Mouse (Mus musculus): ENCODE data around the gene Narfl. TPM values are rescaled to one million over a fixed set of nuclear protein-coding genes. Genes with fewer than 3 reads are reported as not detected.

Narfl gene
- total and polyA plus RNA-seq, 3 experiments = 30.6 to 34.3 TPM; not detected in 1

GRCm38 (mm10) chr17:25754241-25754640, 19.3 kb upstream of the Narfl start, which contains the start of gene Msln:
Gene Msln, minus strand, starts transcription at chr17:25754378.
- Histone ChIP-seq H3K36me3 (ENCODE audit: control insufficient read depth in 1 of 2, insufficient read depth in 2 of 2, low read length in 2 of 2) (no peaks in the 10 kb centered on the region), H3K27ac (ENCODE audit: control insufficient read depth, low read depth, low read length) (no peak within 1 kb of the TSS), H3K9me3 (replicated peaks; ENCODE audit: insufficient read depth, low read length) (no peaks in the 10 kb centered on the region), H3K4me1 (ENCODE audit: control insufficient read depth in 1 of 2, insufficient read depth in 2 of 2, low read length in 2 of 2) (no peaks in the 10 kb centered on the region), H3K27me3 (ENCODE audit: control insufficient read depth in 1 of 2, insufficient read depth in 2 of 2, low read length in 2 of 2) (peaks cover 0 to 10% of the 10 kb centered on the region in 2 experiments; a peak in 3 of 4 replicates), H3K9ac (ENCODE audit: control insufficient read depth, low read depth, low read length, poor library complexity, severe bottlenecking) (no peak within 1 kb of the TSS), H3K79me2 (ENCODE audit: control insufficient read depth, insufficient read depth, low read length, poor library complexity) (no peaks in the 10 kb centered on the region), H3K4me3 (ENCODE audit: control insufficient read depth in 1 of 2, insufficient read depth in 1 of 2, low read depth in 2 of 2, low read length in 2 of 2) (no peak within 1 kb of the TSS)
- no peak for DNase-seq (ENCODE audit: low read depth, low spot score)
- TF ChIP-seq GATA1 (IDR thresholded peaks at IDR 0.05; ENCODE audit: low read depth, low read length) (no peak), RCOR1 (IDR thresholded peaks at IDR 0.05; ENCODE audit: low read depth, low read length) (no peak), TAL1 (IDR thresholded peaks at IDR 0.05; ENCODE audit: low read length) (no peak), USF1 (IDR thresholded peaks at IDR 0.05; ENCODE audit: low read depth, low read length) (no peak), HCFC1 (IDR thresholded peaks at IDR 0.05; ENCODE audit: low read depth, low read length) (no peak), KAT2A (conservative IDR thresholded peaks at IDR 0.05; ENCODE audit: low read depth, low read length) (no peak)

GRCm38 (mm10) chr17:25755086-25755485, 18.5 kb upstream of the Narfl start:
- Histone ChIP-seq H3K27me3 (ENCODE audit: control insufficient read depth in 1 of 2, insufficient read depth in 2 of 2, low read length in 2 of 2) (peaks cover 0 to 10% of the 10 kb centered on the region in 2 experiments; a peak in 3 of 4 replicates), H3K4me1 (ENCODE audit: control insufficient read depth in 1 of 2, insufficient read depth in 2 of 2, low read length in 2 of 2) (no peaks in the 10 kb centered on the region), H3K27ac (ENCODE audit: control insufficient read depth, low read depth, low read length) (no peak overlapping the region), H3K4me3 (ENCODE audit: control insufficient read depth in 1 of 2, insufficient read depth in 1 of 2, low read depth in 2 of 2, low read length in 2 of 2) (no peak overlapping the region), H3K9me3 (replicated peaks; ENCODE audit: insufficient read depth, low read length) (no peaks in the 10 kb centered on the region), H3K79me2 (ENCODE audit: control insufficient read depth, insufficient read depth, low read length, poor library complexity) (no peaks in the 10 kb centered on the region), H3K36me3 (ENCODE audit: control insufficient read depth in 1 of 2, insufficient read depth in 2 of 2, low read length in 2 of 2) (no peaks in the 10 kb centered on the region), H3K9ac (ENCODE audit: control insufficient read depth, low read depth, low read length, poor library complexity, severe bottlenecking) (no peak overlapping the region)
- DNase-seq (ENCODE audit: low read depth, low spot score) = no peak
- TF ChIP-seq CTCF (IDR thresholded peaks at IDR 0.05 in 2 of 3, conservative IDR thresholded peaks at IDR 0.05 in 1 of 3; ENCODE audit: control insufficient read depth in 1 of 3, insufficient read depth in 1 of 3, low read depth in 2 of 3, low read length in 3 of 3, poor library complexity in 1 of 3, severe bottlenecking in 1 of 3) = no peak
- no peak for TF ChIP-seq TCF12 (IDR thresholded peaks at IDR 0.05; ENCODE audit: low read depth, low read length)
- no peak for TF ChIP-seq MAZ (IDR thresholded peaks at IDR 0.05; ENCODE audit: low read depth, low read length)
- no peak for TF ChIP-seq UBTF (IDR thresholded peaks at IDR 0.05; ENCODE audit: borderline replicate concordance, insufficient read depth, low read depth, low read length)
- TF ChIP-seq MEF2A (IDR thresholded peaks at IDR 0.05; ENCODE audit: extremely low read depth, insufficient replicate concordance, low read depth, low read length, poor library complexity, severe bottlenecking) = no peak

GRCm38 (mm10) chr17:25755627-25756377, 17.8 kb upstream of the Narfl start:
- no peak overlapping the region for H3K9ac ChIP-seq (ENCODE audit: control insufficient read depth, low read depth, low read length, poor library complexity, severe bottlenecking)
- no peak overlapping the region for H3K4me3 ChIP-seq (ENCODE audit: control insufficient read depth in 1 of 2, insufficient read depth in 1 of 2, low read depth in 2 of 2, low read length in 2 of 2)
- no peaks in the 10 kb centered on the region for H3K9me3 ChIP-seq (replicated peaks; ENCODE audit: insufficient read depth, low read length)
- H3K4me1 ChIP-seq (ENCODE audit: control insufficient read depth in 1 of 2, insufficient read depth in 2 of 2, low read length in 2 of 2) = no peaks in the 10 kb centered on the region
- peaks cover 0 to 10% of the 10 kb centered on the region in 2 experiments; a peak in 3 of 4 replicates for H3K27me3 ChIP-seq (ENCODE audit: control insufficient read depth in 1 of 2, insufficient read depth in 2 of 2, low read length in 2 of 2)
- H3K27ac ChIP-seq (ENCODE audit: control insufficient read depth, low read depth, low read length) = no peak overlapping the region
- H3K79me2 ChIP-seq (ENCODE audit: control insufficient read depth, insufficient read depth, low read length, poor library complexity) = no peaks in the 10 kb centered on the region
- DNase-seq (ENCODE audit: low read depth, low spot score) = no peak
- TF ChIP-seq SMC3 (IDR thresholded peaks at IDR 0.05; ENCODE audit: low read depth, low read length) (no peak), TCF12 (IDR thresholded peaks at IDR 0.05; ENCODE audit: low read depth, low read length) (no peak), POLR2AphosphoS2 (IDR thresholded peaks at IDR 0.05; ENCODE audit: low read length) (no peak), MYC (IDR thresholded peaks at IDR 0.05; ENCODE audit: low read depth, low read length) (no peak), EP300 (IDR thresholded peaks at IDR 0.05; ENCODE audit: low read depth in 1 of 2, low read length in 2 of 2) (no peak), ETS1 (IDR thresholded peaks at IDR 0.05; ENCODE audit: low read depth, low read length) (no peak), UBTF (IDR thresholded peaks at IDR 0.05; ENCODE audit: borderline replicate concordance, insufficient read depth, low read depth, low read length) (no peak), CTCF (IDR thresholded peaks at IDR 0.05 in 2 of 3, conservative IDR thresholded peaks at IDR 0.05 in 1 of 3; ENCODE audit: control insufficient read depth in 1 of 3, insufficient read depth in 1 of 3, low read depth in 2 of 3, low read length in 3 of 3, poor library complexity in 1 of 3, severe bottlenecking in 1 of 3) (no peak), SIN3A (IDR thresholded peaks at IDR 0.05; ENCODE audit: low read length) (no peak), POLR2AphosphoS5 (IDR thresholded peaks at IDR 0.05; ENCODE audit: borderline replicate concordance, low read depth, low read length) (no peak), ZNF384 (IDR thresholded peaks at IDR 0.05; ENCODE audit: low read depth, low read length) (no peak), E2F4 (IDR thresholded peaks at IDR 0.05; ENCODE audit: borderline replicate concordance, low read depth, low read length) (no peak), RCOR1 (IDR thresholded peaks at IDR 0.05; ENCODE audit: low read depth, low read length) (no peak), KAT2A (conservative IDR thresholded peaks at IDR 0.05; ENCODE audit: low read depth, low read length) (no peak)
- H3K36me3 ChIP-seq (ENCODE audit: control insufficient read depth in 1 of 2, insufficient read depth in 2 of 2, low read length in 2 of 2) = no peaks in the 10 kb centered on the region
